Mouse (Mus musculus) midbrain, embryonic 13.5 days (tissue): ENCODE data around the gene Arhgap4. TPM values are rescaled to one million over a fixed set of nuclear protein-coding genes. Genes with fewer than 3 reads are reported as not detected.

Experiments
- ATAC-seq: fragments of 200-750 bp; cut with Nextera tagmentation; 2 replicates; pipeline ENCODE4 v1.8.0; 2017; ENCODE audit warnings: mild to moderate bottlenecking, moderate TSS enrichment, moderate library complexity
- H3K27ac ChIP-seq: fragments of 300-500 bp; sonication (generic); 2 replicates; pipeline ENCODE4 v1.5.1; 2015; ENCODE audit warnings: inconsistent platforms, mild to moderate bottlenecking, moderate library complexity
- H3K27me3 ChIP-seq: fragments of 300-500 bp; sonication (generic); 2 replicates; pipeline ENCODE4 v1.6.1; 2015; ENCODE audit warnings: mild to moderate bottlenecking, inconsistent platforms
- H3K36me3 ChIP-seq: fragments of 300-500 bp; sonication (generic); 2 replicates; pipeline ENCODE4 v1.6.1; 2015; ENCODE audit warnings: mild to moderate bottlenecking, inconsistent platforms
- H3K4me1 ChIP-seq: fragments of 300-500 bp; sonication (generic); replicated peaks from 2 replicates; pipeline ENCODE4 v1.6.1; 2015; ENCODE audit warnings: inconsistent platforms
- H3K4me2 ChIP-seq: fragments of 300-500 bp; sonication (generic); replicated peaks from 2 replicates; pipeline ENCODE4 v1.6.1; 2015; ENCODE audit warnings: moderate library complexity, mild to moderate bottlenecking, inconsistent platforms
- H3K4me3 ChIP-seq: fragments of 300-500 bp; sonication (generic); replicated peaks from 2 replicates; pipeline ENCODE4 v1.5.1; 2015; ENCODE audit warnings: mild to moderate bottlenecking, inconsistent platforms
- H3K9ac ChIP-seq: fragments of 300-500 bp; sonication (generic); replicated peaks from 2 replicates; pipeline ENCODE4 v1.6.1; 2015; ENCODE audit warnings: mild to moderate bottlenecking, inconsistent platforms
- H3K9me3 ChIP-seq: fragments of 300-500 bp; sonication (generic); 2 replicates; pipeline ENCODE4 v1.6.1; 2016; ENCODE audit warnings: mild to moderate bottlenecking, inconsistent platforms
- WGBS: fragments of 180-500 bp; shearing (Covaris S2); methylation state at CpG from one replicate; pipeline ENCODE4 v1.1.7; 2015; 5-methylcytosine and 5-hydroxymethylcytosine counted together
- polyA plus RNA-seq: library from polyadenylated mRNA; unstranded; fragments of >200 nt; fragmentation: Nextera tagmentation; extraction: Ambion mirVana; gene quantifications from 2 replicates; pipeline ENCODE4 v1.2.1, GENCODE M21; 2015

Arhgap4 gene
- polyA plus RNA-seq, 1 experiment from 2014 or later: 2.8 TPM

DNA sequence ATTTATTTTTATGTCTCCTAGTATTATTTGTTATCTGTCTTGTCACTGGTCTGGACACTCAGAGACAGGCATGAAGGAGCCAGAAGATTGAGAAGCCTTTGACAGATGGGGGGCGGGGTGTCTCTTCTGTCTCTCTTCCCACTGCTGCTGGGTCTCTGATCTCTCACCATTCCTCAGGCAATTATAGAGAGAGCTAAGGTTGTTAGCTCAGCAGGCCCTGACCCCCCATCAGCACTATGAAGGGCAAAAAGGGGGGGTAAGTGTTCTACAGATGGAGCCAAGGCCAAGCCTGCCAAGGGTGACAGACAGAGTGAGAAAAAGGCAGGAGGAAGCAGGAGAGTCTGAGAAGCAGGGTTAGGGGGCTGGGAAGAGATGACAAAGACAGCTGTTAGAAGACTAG, 49.7 kb downstream of the Arhgap4 start:
- H3K27ac ChIP-seq: peak overlapping the region; percentile 71
- H3K4me2 ChIP-seq: no peak overlapping the region
- peaks cover 68% of the 10 kb centered on the region for H3K4me1 ChIP-seq
- peak; percentile 38; the same call in 1 of the 2 replicates for ATAC-seq
- no peaks in the 10 kb centered on the region for H3K36me3 ChIP-seq
- WGBS: 50% methylated on average over 1 of the region's 1 CpGs
- no peak overlapping the region for H3K9ac ChIP-seq
- H3K9me3 ChIP-seq: no peaks in the 10 kb centered on the region
- no peaks in the 10 kb centered on the region for H3K27me3 ChIP-seq
- no peak overlapping the region for H3K4me3 ChIP-seq

GRCm38 (mm10) chrX:73871474-73871873, 50.2 kb downstream of the Arhgap4 start:
- peaks cover 68% of the 10 kb centered on the region for H3K4me1 ChIP-seq
- H3K27ac ChIP-seq: peak overlapping the region; percentile 71
- H3K9me3 ChIP-seq: no peaks in the 10 kb centered on the region
- ATAC-seq: peak; percentile 55; the same call in 1 of the 2 replicates
- no peak overlapping the region for H3K9ac ChIP-seq
- no peaks in the 10 kb centered on the region for H3K27me3 ChIP-seq
- H3K36me3 ChIP-seq: no peaks in the 10 kb centered on the region
- no peak overlapping the region for H3K4me3 ChIP-seq
- no peak overlapping the region for H3K4me2 ChIP-seq

- WGBS: 19% methylated on average over 5 of the region's 5 CpGs
- peaks cover 6% of the 10 kb centered on the region; the same call in 1 of the 2 replicates for H3K36me3 ChIP-seq
- ATAC-seq: no peak
- no peaks in the 10 kb centered on the region for H3K9me3 ChIP-seq
- no peak overlapping the region for H3K4me3 ChIP-seq
- no peak overlapping the region for H3K9ac ChIP-seq
- H3K27me3 ChIP-seq: no peaks in the 10 kb centered on the region
- no peak overlapping the region for H3K27ac ChIP-seq
- peaks cover 71% of the 10 kb centered on the region for H3K4me1 ChIP-seq
- no peak overlapping the region for H3K4me2 ChIP-seq
Observed at GRCm38 (mm10) chrX:73869334-73869733, 52.3 kb downstream of the Arhgap4 start.

DNA sequence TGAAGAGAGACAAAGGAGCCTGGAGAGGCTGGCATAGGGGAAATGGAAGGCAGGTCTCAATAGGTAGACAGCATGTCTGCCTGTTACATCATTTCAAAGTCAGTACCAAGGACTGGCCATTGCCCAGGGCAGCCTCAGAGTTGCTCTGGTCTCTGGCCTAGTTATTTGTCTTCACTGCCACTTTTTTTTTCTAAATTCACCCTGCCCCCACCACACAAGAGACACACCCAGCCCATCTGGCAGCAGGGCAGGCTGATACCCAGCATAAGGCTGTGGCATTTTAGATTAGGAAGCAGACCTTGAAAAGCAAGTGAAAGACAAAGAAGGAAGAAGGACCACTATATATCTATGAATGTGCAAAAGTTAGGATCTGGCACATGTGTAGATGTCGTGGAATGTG, 53.8 kb downstream of the Arhgap4 start:
- no peaks in the 10 kb centered on the region for H3K9me3 ChIP-seq
- H3K4me2 ChIP-seq: peak overlapping the region; percentile 15; the same call in 1 of the 2 replicates
- no peak overlapping the region for H3K9ac ChIP-seq
- no peak for ATAC-seq
- no peaks in the 10 kb centered on the region for H3K27me3 ChIP-seq
- H3K27ac ChIP-seq: peak overlapping the region; percentile 79
- peaks cover 8% of the 10 kb centered on the region for H3K36me3 ChIP-seq
- no peak overlapping the region for H3K4me3 ChIP-seq
- H3K4me1 ChIP-seq: peaks cover 74% of the 10 kb centered on the region
- WGBS: 58% methylated on average over 1 of the region's 1 CpGs

GRCm38 (mm10) chrX:73867256-73867655, 54.4 kb downstream of the Arhgap4 start:
- ATAC-seq: 0 out of 2 replicates have a peak, but pooled peaks have one; percentile 7
- Histone ChIP-seq H3K4me3 (no peak overlapping the region), H3K27ac (peak overlapping the region; percentile 79), H3K9ac (no peak overlapping the region), H3K9me3 (no peaks in the 10 kb centered on the region), H3K4me2 (peak overlapping the region; percentile 15; the same call in 1 of the 2 replicates), H3K4me1 (peaks cover 68% of the 10 kb centered on the region), H3K27me3 (no peaks in the 10 kb centered on the region), H3K36me3 (peaks cover 14% of the 10 kb centered on the region)
- 31% methylated on average over 3 of the region's 3 CpGs for WGBS

DNA sequence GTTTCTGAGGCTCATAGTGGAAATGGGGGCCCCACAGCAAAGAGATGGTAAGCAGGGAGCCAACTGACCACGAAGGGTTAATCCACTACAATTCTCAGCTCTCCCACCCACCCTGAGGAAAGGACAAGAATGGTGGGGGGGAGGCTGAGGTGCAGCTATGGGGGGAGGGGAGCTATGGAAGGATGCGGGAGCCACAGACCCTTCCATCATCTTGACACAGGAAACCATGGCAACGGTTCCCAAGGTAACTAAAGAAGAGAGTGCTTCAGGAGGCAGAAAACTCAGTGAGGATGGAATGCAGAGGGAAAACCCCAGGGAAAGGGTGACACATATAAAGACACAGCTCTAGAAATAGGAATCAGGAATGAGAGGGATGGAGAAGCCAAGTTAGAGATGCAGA, 57.0 kb downstream of the Arhgap4 start:
- Histone ChIP-seq H3K36me3 (peaks cover 36% of the 10 kb centered on the region), H3K4me1 (peaks cover 50% of the 10 kb centered on the region), H3K4me2 (peak overlapping the region; percentile 30; the same call in 1 of the 2 replicates), H3K27me3 (no peaks in the 10 kb centered on the region), H3K9ac (no peak overlapping the region), H3K4me3 (no peak overlapping the region), H3K9me3 (no peaks in the 10 kb centered on the region), H3K27ac (peak overlapping the region; percentile 83)
- WGBS: 38% methylated on average over 3 of the region's 3 CpGs
- ATAC-seq: peak; percentile 80

DNA sequence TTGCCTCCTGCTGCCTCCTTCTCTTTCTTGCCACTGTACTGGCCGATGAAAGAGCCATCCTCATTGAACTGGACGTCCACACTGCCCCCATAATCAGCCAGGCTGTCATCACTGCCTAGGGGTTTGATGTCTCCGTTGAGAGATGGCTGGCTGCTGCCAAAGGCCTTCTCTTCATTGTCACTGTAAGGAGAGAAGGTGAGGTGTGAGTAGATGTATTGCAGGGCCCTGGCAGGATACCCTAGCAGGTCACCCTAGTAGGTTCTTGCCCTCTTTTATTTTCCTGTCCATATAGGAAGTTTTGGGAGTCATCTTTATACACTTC, 66.6 kb downstream of the Arhgap4 start:
- no peak overlapping the region for H3K4me2 ChIP-seq
- H3K9ac ChIP-seq: no peak overlapping the region
- ATAC-seq: no peak
- H3K9me3 ChIP-seq: no peaks in the 10 kb centered on the region
- H3K4me3 ChIP-seq: no peak overlapping the region
- peaks cover 38% of the 10 kb centered on the region for H3K36me3 ChIP-seq
- 84% methylated on average over 3 of the region's 3 CpGs for WGBS
- H3K27me3 ChIP-seq: no peaks in the 10 kb centered on the region
- no peak overlapping the region for H3K27ac ChIP-seq
- H3K4me1 ChIP-seq: no peaks in the 10 kb centered on the region

DNA sequence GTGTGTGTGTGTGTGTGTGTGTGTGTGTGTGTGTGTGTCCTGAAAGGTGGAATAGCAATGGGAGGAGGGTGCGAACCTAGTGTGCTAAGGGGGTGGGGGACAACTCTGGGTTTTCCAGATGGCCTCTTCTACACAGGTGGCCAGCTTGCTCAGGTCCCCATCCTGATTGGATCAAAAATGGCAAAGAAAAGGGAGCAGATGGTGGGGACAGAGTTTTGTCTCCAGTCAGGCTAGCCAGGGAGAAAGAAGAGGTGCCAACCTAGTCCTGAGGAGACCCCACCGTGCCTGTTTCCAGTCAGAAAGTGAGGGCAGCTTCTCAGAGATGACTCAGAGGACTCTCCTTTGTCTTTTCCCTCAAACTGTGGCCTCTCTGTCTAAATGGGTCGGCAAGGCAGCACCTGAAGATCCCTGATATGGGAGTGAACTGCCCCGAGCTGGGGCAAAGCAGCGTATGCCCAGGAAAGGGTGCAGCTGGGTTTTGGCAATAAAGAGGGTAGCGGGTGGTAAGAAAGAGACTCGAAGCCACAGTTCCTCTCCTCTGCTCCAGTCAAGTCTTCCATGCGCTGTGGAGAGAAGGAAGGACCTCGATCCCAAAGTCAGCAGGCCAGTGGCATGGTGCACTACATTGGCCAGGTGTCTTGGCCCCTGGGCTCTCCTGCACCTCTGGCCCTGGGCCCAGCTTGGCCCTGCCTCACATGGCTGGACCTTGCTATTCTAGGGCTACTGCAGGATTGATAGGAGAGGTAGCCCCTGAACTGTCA, 67.2 kb downstream of the Arhgap4 start:
- H3K4me2 ChIP-seq: no peak overlapping the region
- no peak overlapping the region for H3K9ac ChIP-seq
- no peaks in the 10 kb centered on the region for H3K9me3 ChIP-seq
- H3K27ac ChIP-seq: no peak overlapping the region
- H3K4me3 ChIP-seq: no peak overlapping the region
- ATAC-seq: no peak
- H3K4me1 ChIP-seq: no peaks in the 10 kb centered on the region
- no peaks in the 10 kb centered on the region for H3K27me3 ChIP-seq
- H3K36me3 ChIP-seq: peaks cover 33% of the 10 kb centered on the region
- WGBS: 84% methylated on average over 9 of the region's 9 CpGs

Other genes starting within 250 kb of the Arhgap4 start
- gene Slc6a8, start 248.7 kb downstream of the Arhgap4 start, polyA plus RNA-seq: 6.3 and 6.4 TPM in 2 replicates
- 116 and 118 TPM in 2 replicates for gene Bcap31, start 205.7 kb downstream of the Arhgap4 start, polyA plus RNA-seq
- gene Abcd1, start 205.3 kb downstream of the Arhgap4 start, polyA plus RNA-seq: 9.6 and 11.8 TPM in 2 replicates
- 0.07 and 0.08 TPM in 2 replicates for gene Plxnb3, start 164.8 kb downstream of the Arhgap4 start, polyA plus RNA-seq
- 1.3 and 1.4 TPM in 2 replicates for gene Srpk3, start 147.5 kb downstream of the Arhgap4 start, polyA plus RNA-seq
- gene Idh3g, start 135.0 kb downstream of the Arhgap4 start, polyA plus RNA-seq: 225 and 228 TPM in 2 replicates
- gene Ssr4, start 134.8 kb downstream of the Arhgap4 start, polyA plus RNA-seq: 133 and 139 TPM in 2 replicates
- 4.3 and 4.7 TPM in 2 replicates for gene Pdzd4, start 96.9 kb downstream of the Arhgap4 start, polyA plus RNA-seq
- 0.24 and 0.27 TPM in 2 replicates for gene Avpr2, start 29.8 kb downstream of the Arhgap4 start, polyA plus RNA-seq
- gene L1cam, start 25.8 kb downstream of the Arhgap4 start, polyA plus RNA-seq: 73.8 and 80.8 TPM in 2 replicates
- 107 and 108 TPM in 2 replicates for gene Naa10, start 74 bp upstream of the Arhgap4 start, polyA plus RNA-seq
- gene Renbp, start 9.0 kb upstream of the Arhgap4 start, polyA plus RNA-seq: 10.5 and 12.3 TPM in 2 replicates
- 61.9 and 63.0 TPM in 2 replicates for gene Hcfc1, start 44.5 kb upstream of the Arhgap4 start, polyA plus RNA-seq
- gene Irak1, start 102.0 kb upstream of the Arhgap4 start, polyA plus RNA-seq: 37.4 and 44.3 TPM in 2 replicates
- not detected in 2 replicates for gene Opn1mw, start 205.6 kb upstream of the Arhgap4 start, polyA plus RNA-seq
- 17.0 and 18.9 TPM in 2 replicates for gene Mecp2, start 213.5 kb upstream of the Arhgap4 start, polyA plus RNA-seq
- not detected in 2 replicates for gene Tex28, start 246.0 kb upstream of the Arhgap4 start, polyA plus RNA-seq